Mouse (Mus musculus) spleen, postnatal 4 days (tissue): ENCODE data around the gene Hpdl.

Experiments used
- DNase-seq, 2 experiments: peaks; one replicate each; pipeline ENCODE4 v3.0.0; 2022; ENCODE audit warnings: low spot score in 2 of 2

Hpdl gene

GRCm38 (mm10) chr4:116799901-116800300, 21.6 kb downstream of the Hpdl start:
- DNase-seq, result no peak

- no peak for DNase-seq
Observed at GRCm38 (mm10) chr4:116796442-116797110, 24.9 kb downstream of the Hpdl start.

- no peak for DNase-seq
Observed at GRCm38 (mm10) chr4:116794273-116794672, 27.2 kb downstream of the Hpdl start.

GRCm38 (mm10) chr4:116792453-116792852, 29.1 kb downstream of the Hpdl start:
- no peak for DNase-seq

- DNase-seq, result peak; percentile 76 to 89
Observed at GRCm38 (mm10) chr4:116788956-116789355, 32.6 kb downstream of the Hpdl start.

GRCm38 (mm10) chr4:116787985-116788760, 33.3 kb downstream of the Hpdl start:
- peak in 1 of 2 experiments; percentile 14 for DNase-seq

GRCm38 (mm10) chr4:116786587-116786986, 34.9 kb downstream of the Hpdl start:
- DNase-seq, result no peak

- no peak for DNase-seq
Observed at GRCm38 (mm10) chr4:116782171-116782570, 39.3 kb downstream of the Hpdl start.

- DNase-seq, result no peak
Observed at GRCm38 (mm10) chr4:116781366-116781765, 40.1 kb downstream of the Hpdl start.

GRCm38 (mm10) chr4:116780541-116780940, 41.0 kb downstream of the Hpdl start:
- no peak for DNase-seq

- no peak for DNase-seq
Observed at GRCm38 (mm10) chr4:116777079-116777478, 44.4 kb downstream of the Hpdl start.

- no peak for DNase-seq
Observed at GRCm38 (mm10) chr4:116776391-116776790, 45.1 kb downstream of the Hpdl start.
